Mouse (Mus musculus) layer of hippocampus, adult 11-12 months (tissue): ENCODE measurements at regions not wholly inside any gene's neighbourhood (a gene's known extent, or its start where the extent isn't known, plus 50 kb on each side); places are given as distances from the start of the nearest gene placed in this dataset.
A peak's percentile ranks its signal among the peaks of the same experiment; 100 is the strongest.

Experiments used
- DNase-seq: peaks from one replicate; pipeline ENCODE4 v3.0.0; 2022; ENCODE audit warnings: low spot score

DNA sequence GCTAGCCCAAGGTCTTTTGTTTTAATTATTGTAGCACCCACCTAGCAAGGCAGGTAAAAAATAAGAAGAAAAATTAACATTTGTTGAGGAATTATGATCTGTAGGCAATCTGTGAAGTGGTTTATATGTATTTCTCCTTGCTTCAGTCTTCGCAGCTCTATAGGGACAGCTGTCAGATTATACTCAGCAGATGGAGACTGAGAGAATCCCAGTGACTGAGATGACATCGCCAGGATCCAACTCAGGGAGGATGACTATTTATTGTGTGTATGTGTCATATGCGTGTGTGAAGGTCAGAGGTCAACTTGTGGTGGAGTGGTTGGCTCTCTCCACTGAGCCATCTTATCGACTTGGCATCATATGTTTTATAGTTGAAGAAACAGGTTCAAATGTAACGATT lies 362.0 kb upstream of the Chd6 start:
- peak; percentile 5 for DNase-seq

DNA sequence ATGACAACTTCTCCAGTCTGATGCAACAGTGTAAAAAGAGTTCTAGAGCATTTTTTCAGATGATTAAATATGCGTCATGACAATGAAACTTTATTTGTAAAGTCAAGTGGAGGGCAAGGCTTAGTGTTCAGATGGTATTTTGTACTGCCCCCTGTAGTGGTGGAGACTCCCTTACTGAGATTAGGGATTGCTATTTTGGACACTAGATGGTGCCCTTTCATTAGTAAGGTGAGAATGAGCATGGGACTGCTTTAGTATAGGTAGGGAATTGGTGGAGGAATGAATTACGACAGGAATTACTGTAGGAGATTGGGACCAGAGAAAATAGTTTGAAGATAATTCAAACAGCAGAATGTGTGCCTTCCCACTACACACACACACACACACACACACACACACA lies 361.1 kb upstream of the Chd6 start:
- DNase-seq = peak; percentile 31

- no peak for DNase-seq
Measured at GRCm38 (mm10) chr2:161467035-161467434, 358.2 kb upstream of the Chd6 start.

DNA sequence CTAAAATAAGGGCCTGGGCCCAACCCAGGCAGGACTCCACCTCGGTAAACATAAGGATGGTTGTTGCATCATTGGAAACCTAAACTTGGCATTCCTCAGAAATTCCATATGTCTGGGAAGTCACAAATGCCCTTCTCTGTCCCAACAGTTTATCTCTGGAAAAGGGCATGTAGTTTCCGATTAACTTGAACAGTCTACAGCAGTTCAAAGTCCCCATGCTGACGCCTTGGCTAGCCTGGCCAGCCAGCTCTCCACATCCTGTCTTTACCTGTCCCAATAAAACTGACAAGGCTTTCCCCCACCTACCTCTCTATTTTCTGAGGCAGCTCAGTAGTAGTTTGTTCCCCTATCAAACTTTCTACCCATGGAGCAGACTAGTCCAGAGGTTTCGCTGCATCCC lies 351.7 kb upstream of the Chd6 start:
- no peak for DNase-seq

- no peak for DNase-seq
Measured at GRCm38 (mm10) chr2:161454466-161454865, 345.6 kb upstream of the Chd6 start.

GRCm38 (mm10) chr2:161433816-161434215 lies 324.9 kb upstream of the Chd6 start:
- no peak for DNase-seq

DNA sequence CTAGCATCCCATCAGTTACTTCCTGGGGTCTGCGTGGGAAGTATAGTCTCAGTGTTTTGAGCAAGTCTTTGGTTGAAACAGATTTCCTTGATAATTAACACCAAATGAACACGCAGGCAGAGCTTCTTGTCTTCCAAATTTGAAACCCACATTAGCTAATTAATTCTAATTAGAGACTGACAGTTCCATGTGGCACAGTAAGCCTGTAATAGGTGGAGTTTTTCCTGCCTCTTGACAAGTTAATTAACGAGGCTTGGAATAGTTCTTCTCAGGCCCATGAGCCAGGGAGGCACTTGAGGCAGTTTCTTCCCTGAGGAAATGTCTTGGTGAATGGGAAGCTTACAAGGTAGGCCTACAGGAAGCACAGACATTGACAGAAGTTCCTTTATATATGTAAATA lies 320.4 kb upstream of the Chd6 start:
- no peak for DNase-seq

- no peak for DNase-seq
Measured at GRCm38 (mm10) chr2:161425587-161425986, 316.7 kb upstream of the Chd6 start.

DNA sequence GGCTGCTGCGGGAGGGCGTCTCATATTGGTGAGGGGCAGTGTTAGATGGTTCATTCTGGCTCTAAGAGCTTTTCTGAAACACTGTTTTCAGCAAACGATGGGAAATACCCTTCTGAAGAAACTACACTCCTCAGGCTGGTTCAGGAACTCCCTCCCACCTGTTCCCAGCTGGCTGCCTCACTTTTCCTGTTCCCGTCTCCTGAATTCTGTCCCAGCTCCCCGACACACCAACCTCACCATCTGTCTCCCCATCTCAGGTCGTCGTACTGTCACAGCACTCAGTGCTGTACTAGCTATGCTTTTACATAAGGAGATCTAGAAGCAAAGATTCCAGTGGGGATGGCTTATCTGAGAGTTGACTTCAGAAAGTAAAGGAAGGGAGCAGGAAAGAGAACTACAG lies 309.2 kb upstream of the Chd6 start:
- DNase-seq = peak; percentile 7

GRCm38 (mm10) chr2:161416218-161416927 lies 307.5 kb upstream of the Chd6 start:
- no peak for DNase-seq

DNA sequence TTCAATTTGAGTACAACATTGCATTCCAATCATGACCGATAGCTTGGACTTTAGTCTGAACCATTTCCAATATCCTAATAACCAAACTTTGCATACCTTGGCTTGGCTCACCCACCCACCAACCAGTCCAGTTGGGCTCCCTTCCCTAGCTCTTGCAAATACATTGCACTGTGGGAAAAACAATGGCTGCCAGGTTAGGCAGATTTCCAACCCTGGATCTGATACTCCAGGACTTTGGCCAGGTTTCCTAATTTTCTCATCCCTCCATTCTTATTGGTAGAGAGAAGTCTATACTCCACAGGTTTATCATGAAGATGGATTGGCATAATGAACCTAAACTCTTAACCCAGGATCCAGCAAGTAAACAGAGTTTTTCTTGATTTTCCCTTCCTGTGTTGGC lies 299.4 kb upstream of the Chd6 start:
- DNase-seq = no peak

- no peak for DNase-seq
Measured at GRCm38 (mm10) chr2:161405847-161406384, 297.0 kb upstream of the Chd6 start.

DNA sequence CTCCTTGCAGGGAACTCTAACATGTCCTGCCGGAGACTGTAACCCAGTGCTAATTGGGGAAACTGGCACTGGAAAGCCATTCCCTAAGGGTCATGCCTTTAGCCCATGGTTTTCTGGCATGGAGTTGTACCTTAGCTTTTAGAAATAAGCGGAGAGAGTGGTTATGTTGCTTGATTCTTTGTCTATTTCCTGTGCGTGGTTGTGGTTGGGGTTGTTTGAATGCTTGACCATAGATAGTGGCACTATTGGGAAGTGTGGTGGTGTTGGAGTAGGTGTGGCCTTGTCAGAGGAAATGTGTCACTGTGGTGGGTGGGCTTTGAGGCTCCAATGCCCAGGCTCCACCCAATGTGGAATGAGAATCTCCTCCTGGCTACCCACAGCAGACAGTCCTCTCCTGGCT lies 289.2 kb upstream of the Chd6 start:
- no peak for DNase-seq

- no peak for DNase-seq
Measured at GRCm38 (mm10) chr2:161390954-161391690, 282.2 kb upstream of the Chd6 start.

GRCm38 (mm10) chr2:161389318-161389835 lies 280.5 kb upstream of the Chd6 start:
- DNase-seq = no peak

- no peak for DNase-seq
Measured at GRCm38 (mm10) chr2:161387054-161387453, 278.2 kb upstream of the Chd6 start.

- no peak for DNase-seq
Measured at GRCm38 (mm10) chr2:161382411-161382810, 273.5 kb upstream of the Chd6 start.

DNA sequence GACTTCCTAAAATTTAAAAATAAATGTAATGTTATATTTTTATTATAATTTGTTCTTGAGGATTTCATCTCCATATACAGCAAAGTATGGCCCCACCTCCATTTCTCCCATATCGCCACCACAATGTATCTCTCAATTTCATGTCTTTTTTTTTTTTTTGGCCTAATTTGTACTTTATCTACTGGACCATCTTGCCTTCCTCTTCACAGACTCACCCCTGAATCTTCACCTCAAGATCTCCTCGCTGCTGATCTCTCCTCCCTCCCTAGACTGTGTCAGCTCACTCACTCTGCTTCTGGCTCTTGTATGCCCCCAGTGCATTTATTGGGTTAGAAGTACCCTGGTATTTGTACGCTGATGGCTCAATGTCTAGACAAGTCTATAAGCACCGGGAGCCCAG lies 269.4 kb upstream of the Chd6 start:
- no peak for DNase-seq

DNA sequence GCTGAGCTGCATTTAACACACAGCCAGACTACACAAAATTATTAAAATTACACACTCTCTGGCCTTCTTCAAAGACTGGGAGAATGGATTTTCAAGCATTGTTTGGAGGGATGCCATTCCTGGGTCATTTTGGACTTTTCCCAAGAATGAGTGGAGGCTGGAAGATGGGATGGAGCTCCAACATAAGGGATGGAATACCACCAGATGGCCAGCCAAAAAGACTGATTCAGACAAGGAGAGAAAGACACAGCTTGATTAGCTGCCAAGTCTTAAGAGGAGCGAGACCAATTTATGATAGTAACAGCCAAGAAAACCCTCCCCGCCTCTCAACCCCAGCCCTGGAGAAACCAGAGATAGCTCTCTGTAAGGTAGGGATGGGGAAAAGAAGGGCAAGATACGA lies 253.4 kb upstream of the Chd6 start:
- DNase-seq = no peak

- DNase-seq = no peak
Measured at GRCm38 (mm10) chr2:161349110-161349509, 240.2 kb upstream of the Chd6 start.

DNA sequence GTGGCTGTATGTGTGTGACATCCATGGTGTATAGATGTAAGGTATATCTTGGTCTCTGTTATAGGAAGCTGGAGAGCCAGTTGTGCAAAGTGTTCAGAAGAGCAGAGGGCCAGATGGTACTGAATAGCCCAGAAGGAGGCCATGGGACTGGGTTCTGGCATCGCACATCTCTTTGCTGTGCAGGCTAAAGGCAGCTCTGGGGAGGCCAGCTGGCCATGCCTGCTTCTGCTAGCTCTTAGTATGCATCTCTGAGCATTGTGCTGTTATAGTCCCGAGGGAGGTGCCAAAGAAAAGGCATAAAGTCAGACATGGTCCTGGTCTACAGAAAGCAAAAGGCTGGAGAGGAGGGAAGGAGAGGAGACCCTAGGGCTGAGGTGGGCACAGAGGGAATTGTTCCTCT lies 235.1 kb upstream of the Chd6 start:
- DNase-seq = no peak

DNA sequence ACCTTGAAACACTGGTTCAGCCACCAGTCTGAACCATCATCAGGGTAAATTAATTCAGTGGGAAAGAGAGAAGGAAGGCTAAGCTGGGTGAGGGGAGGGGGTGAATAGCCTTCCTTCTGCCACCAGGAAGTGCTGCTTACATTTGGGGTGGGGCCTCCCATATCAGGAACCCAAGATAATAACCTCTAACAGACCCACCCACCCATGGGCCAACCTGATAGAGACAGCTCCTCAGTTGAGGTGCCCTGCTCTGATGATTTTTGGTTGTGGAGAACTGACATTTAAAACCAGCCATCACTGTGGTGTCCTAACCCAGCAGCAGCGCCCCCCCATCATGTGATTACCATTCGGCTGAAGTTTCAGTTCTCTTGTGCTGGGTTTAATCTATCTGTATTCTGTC lies 233.8 kb upstream of the Chd6 start:
- no peak for DNase-seq

DNA sequence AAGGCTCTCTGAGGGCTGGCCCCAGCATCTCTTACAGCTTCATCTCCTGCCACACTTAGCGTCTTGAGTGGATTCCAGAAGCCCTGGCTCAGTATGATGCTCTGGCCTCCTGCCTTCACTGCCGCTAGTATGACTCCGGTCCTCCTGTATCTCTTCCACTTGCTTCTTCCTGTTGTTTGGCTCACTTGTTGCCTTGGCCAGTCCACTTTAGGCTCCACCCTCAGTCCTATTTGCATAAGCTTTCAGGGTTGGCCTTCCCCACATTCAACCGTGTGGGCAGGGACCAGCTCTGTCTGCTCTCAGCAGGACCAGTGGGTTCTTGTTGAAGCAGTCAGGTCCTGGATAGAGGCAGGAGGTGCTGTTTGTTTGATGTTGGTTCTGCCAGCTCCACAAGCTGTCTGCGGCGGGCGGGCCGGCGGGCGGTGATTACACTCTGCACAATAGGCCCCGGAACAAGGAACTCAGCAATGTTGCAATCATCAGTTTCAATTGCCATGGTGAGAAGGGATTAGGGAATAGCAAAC lies 232.6 kb upstream of the Chd6 start:
- peak; percentile 44 for DNase-seq
